Mouse (Mus musculus) CH12.LX (cell line): ENCODE measurements around the gene Tmprss15.

Experiments used
- CHD2 ChIP-seq: IDR thresholded peaks from 2 replicates; pipeline ENCODE4 v1.6.1; 2011; ENCODE audit warnings: low read length, improper control_type of control experiment
- CTCF ChIP-seq, 2 experiments: IDR thresholded peaks in 1 of 2; conservative IDR thresholded peaks in 1 of 2; 2 replicates each; pipeline ENCODE4 v1.5.1; 2011 to 2012; ENCODE audit warnings: low read depth in 2 of 2, low read length in 2 of 2, improper control_type of control experiment in 1 of 2, inconsistent platforms in 1 of 2, mild to moderate bottlenecking in 1 of 2, moderate library complexity in 1 of 2
- EP300 ChIP-seq: IDR thresholded peaks from 2 replicates; pipeline ENCODE4 v1.6.1; 2011; ENCODE audit warnings: low read length, improper control_type of control experiment
- GABPA ChIP-seq: IDR thresholded peaks from 2 replicates; pipeline ENCODE4 v1.6.1; 2012; ENCODE audit warnings: low read depth, low read length, improper control_type of control experiment, inconsistent platforms; ENCODE audit not compliant: insufficient replicate concordance
- HCFC1 ChIP-seq: IDR thresholded peaks from 2 replicates; pipeline ENCODE4 v1.6.1; 2012; ENCODE audit warnings: low read depth, mild to moderate bottlenecking, inconsistent platforms, low read length, improper control_type of control experiment
- MAFK ChIP-seq: IDR thresholded peaks from 2 replicates; pipeline ENCODE4 v1.6.1; 2011; ENCODE audit warnings: low read length, improper control_type of control experiment; ENCODE audit not compliant: insufficient replicate concordance
- POLR2A ChIP-seq: IDR thresholded peaks from 2 replicates; pipeline ENCODE4 v1.6.1; 2011; ENCODE audit warnings: low read depth, mild to moderate bottlenecking, improper control_type of control experiment, low read length
- RCOR1 ChIP-seq: conservative IDR thresholded peaks from 2 replicates; pipeline ENCODE4 v1.6.1; 2012; ENCODE audit warnings: low read depth, mild to moderate bottlenecking, inconsistent platforms, low read length, improper control_type of control experiment
- SIN3A ChIP-seq: IDR thresholded peaks from 2 replicates; pipeline ENCODE4 v1.6.1; 2012; ENCODE audit warnings: low read length, improper control_type of control experiment, inconsistent platforms
- USF1 ChIP-seq: IDR thresholded peaks from 2 replicates; pipeline ENCODE4 v1.6.1; 2014; ENCODE audit warnings: low read depth, mild to moderate bottlenecking, inconsistent platforms, low read length, improper control_type of control experiment
- ZC3H11A ChIP-seq: IDR thresholded peaks from 2 replicates; pipeline ENCODE4 v1.6.1; 2012; ENCODE audit warnings: low read depth, mild to moderate bottlenecking, inconsistent platforms, low read length, improper control_type of control experiment
- ZKSCAN1 ChIP-seq: IDR thresholded peaks from 2 replicates; pipeline ENCODE4 v1.6.1; 2012; ENCODE audit warnings: low read depth, inconsistent platforms, low read length, improper control_type of control experiment, borderline replicate concordance

GRCm38 (mm10) chr16:79108969-79109368 lies 18.1 kb upstream of the Tmprss15 start:
- TF ChIP-seq CHD2 (no peak), CTCF (conservative IDR thresholded peaks at IDR 0.05 in 1 of 2, IDR thresholded peaks at IDR 0.05 in 1 of 2; ENCODE audit: low read depth in 2 of 2, low read length in 2 of 2) (no peak), ZKSCAN1 (no peak), HCFC1 (no peak), MAFK (no peak), GABPA (no peak), ZC3H11A (no peak), RCOR1 (no peak), POLR2A (no peak), SIN3A (no peak), USF1 (no peak), EP300 (no peak)
